Comparison of ENCODE assay signal across 14 mouse cellular contexts in the genomic region with DNA sequence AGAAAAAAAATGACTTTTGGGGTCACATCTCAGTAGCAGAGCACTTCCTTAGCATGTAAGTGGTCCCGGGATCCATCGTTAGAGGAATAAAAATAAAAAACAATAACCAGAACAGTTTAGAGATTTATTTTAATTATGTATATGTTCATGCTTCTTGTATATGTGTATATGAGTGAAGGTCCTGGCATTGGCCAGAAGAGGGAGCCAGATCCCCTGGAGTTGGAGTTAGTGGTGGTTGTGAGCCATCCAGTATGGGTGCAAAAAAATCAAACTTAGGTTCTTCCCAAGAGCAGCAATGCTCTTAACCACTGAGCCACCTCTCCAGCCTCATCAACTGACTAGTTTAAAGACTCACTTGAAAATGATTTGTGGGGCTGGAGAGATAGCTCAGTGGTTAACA. TPM values are rescaled to one million over a fixed set of nuclear protein-coding genes. Genes with fewer than 3 reads are reported as not detected.
A peak's percentile ranks its signal among the peaks of the same experiment; 100 is the strongest.
DNase-seq lines count a peak whose midpoint lies in the region; ATAC-seq and TF ChIP-seq lines count a peak whose summit lies in the region.
"Had no signal": no experiment of that assay in that cellular context is flagged by ENCODE, and none has a peak within 500 bp of the region (broad histone marks: within the 10 kb centered on the region; RNA-seq: fewer than 3 reads in every experiment).

No protein-coding gene starts in this region.

- H3K4me1 ChIP-seq in heart, postnatal 0 days (ENCODE audit: control insufficient read depth, insufficient read depth): no peaks in the 10 kb centered on the region
- H3K4me1 ChIP-seq in heart, embryonic 12.5 days (replicated peaks): no peaks in the 10 kb centered on the region; the same call in 1 of the 2 replicates
- no peaks in the 10 kb centered on the region for H3K4me1 ChIP-seq in lung, adult 2 months (ENCODE audit: control insufficient read depth, insufficient read depth, low read length)
- H3K4me1 ChIP-seq in small intestine, adult 2 months (ENCODE audit: control insufficient read depth, insufficient read depth, insufficient read length, low read length): no peaks in the 10 kb centered on the region
- H3K4me1 ChIP-seq in hindbrain, embryonic 16.5 days (ENCODE audit: control insufficient read depth, insufficient read depth, low read depth, low read length): no peaks in the 10 kb centered on the region

- no peak overlapping the region for H3K4me2 ChIP-seq in heart, postnatal 0 days (ENCODE audit: low read depth, low read length)
- H3K4me2 ChIP-seq in heart, embryonic 12.5 days: no peak overlapping the region
- H3K4me2 ChIP-seq in hindbrain, embryonic 16.5 days (ENCODE audit: low read length): no peak overlapping the region
- H3K4me2 ChIP-seq: limb, embryonic 12.5 days had no signal

- ATAC-seq in heart, postnatal 0 days (ENCODE audit: insufficient read depth, low read depth): no peak
- no peak for ATAC-seq in heart, embryonic 12.5 days (ENCODE audit: insufficient number of reproducible peaks, low FRiP score)
- no peak for ATAC-seq in Patski
- no peak for ATAC-seq in hindbrain, embryonic 16.5 days

- TF ChIP-seq POLR2A in lung, adult 2 months (IDR thresholded peaks at IDR 0.05; ENCODE audit: borderline replicate concordance, extremely low read depth, low read depth, low read length): no peak
- TF ChIP-seq POLR2A in small intestine, adult 2 months (IDR thresholded peaks at IDR 0.05; ENCODE audit: low read depth, low read length): no peak

- H3K27me3 ChIP-seq in heart, postnatal 0 days (ENCODE audit: control insufficient read depth, insufficient read depth, low read length): no peaks in the 10 kb centered on the region
- no peaks in the 10 kb centered on the region for H3K27me3 ChIP-seq in heart, embryonic 12.5 days (replicated peaks)
- peaks cover 18% of the 10 kb centered on the region for H3K27me3 ChIP-seq in Patski
- H3K27me3 ChIP-seq in small intestine, adult 2 months (ENCODE audit: control insufficient read depth, insufficient read depth, low read length): no peaks in the 10 kb centered on the region
- no peaks in the 10 kb centered on the region for H3K27me3 ChIP-seq in hindbrain, embryonic 16.5 days (replicated peaks; ENCODE audit: control insufficient read depth, insufficient read depth, low read length)
- H3K27me3 ChIP-seq: limb, embryonic 12.5 days had no signal

- CTCF ChIA-PET in Patski (lab: Charles Lee): interaction anchor here (0.6 to 2.2 kb wide), 7 partner anchors 11 to 363 kb away, joined by 3 to 13 read pairs (median 3); partner anchors contain the start of gene Kctd15

- H3K36me3 ChIP-seq in heart, postnatal 0 days (replicated peaks; ENCODE audit: control insufficient read depth, insufficient read depth, low read length): no peaks in the 10 kb centered on the region
- no peaks in the 10 kb centered on the region for H3K36me3 ChIP-seq in heart, embryonic 12.5 days
- H3K36me3 ChIP-seq in small intestine, adult 2 months (ENCODE audit: control insufficient read depth, insufficient read depth, low read length): no peaks in the 10 kb centered on the region
- H3K36me3 ChIP-seq in hindbrain, embryonic 16.5 days (ENCODE audit: control insufficient read depth, insufficient read depth, low read length): no peaks in the 10 kb centered on the region
- H3K36me3 ChIP-seq: embryonic facial prominence, embryonic 10.5 days; limb, embryonic 12.5 days had no signal

- no peak overlapping the region for H3K27ac ChIP-seq in heart, postnatal 0 days (ENCODE audit: low read depth)
- no peak overlapping the region for H3K27ac ChIP-seq in heart, embryonic 12.5 days (ENCODE audit: poor library complexity, severe bottlenecking)
- no peak overlapping the region for H3K27ac ChIP-seq in small intestine, adult 2 months (ENCODE audit: insufficient read depth, low read depth, low read length)
- H3K27ac ChIP-seq in hindbrain, embryonic 16.5 days (ENCODE audit: low read depth, low read length): no peak overlapping the region
- H3K27ac ChIP-seq: embryonic facial prominence, embryonic 10.5 days; limb, embryonic 12.5 days had no signal

- H3K9me3 ChIP-seq in heart, postnatal 0 days (replicated peaks; ENCODE audit: control insufficient read depth, low read length): no peaks in the 10 kb centered on the region
- H3K9me3 ChIP-seq in heart, embryonic 12.5 days (replicated peaks): no peaks in the 10 kb centered on the region; the same call in 1 of the 2 replicates
- no peaks in the 10 kb centered on the region for H3K9me3 ChIP-seq in hindbrain, embryonic 16.5 days (ENCODE audit: control insufficient read depth, low read length)

- no peak for TF ChIP-seq EP300 in heart, postnatal 0 days (IDR thresholded peaks at IDR 0.05; ENCODE audit: low read depth)

- in situ Hi-C loops in Patski (cut with MboI; ENCODE audit: low pct_unique_long_range_greater_than_20kb): loop anchor here (5.0 kb wide), 1 partner anchor 51 kb away; no protein-coding TSS in a partner anchor

- H3K4me3 ChIP-seq in heart, postnatal 0 days (ENCODE audit: low read depth, low read length): no peak overlapping the region
- H3K4me3 ChIP-seq in heart, embryonic 12.5 days: no peak overlapping the region
- H3K4me3 ChIP-seq in lung, adult 2 months (replicated peaks; ENCODE audit: extremely low read depth, low read depth, low read length): no peak overlapping the region
- H3K4me3 ChIP-seq in small intestine, adult 2 months (ENCODE audit: low read depth, low read length): no peak overlapping the region
- no peak overlapping the region for H3K4me3 ChIP-seq in hindbrain, embryonic 16.5 days (ENCODE audit: low read length)
- H3K4me3 ChIP-seq: embryonic facial prominence, embryonic 10.5 days; limb, embryonic 12.5 days had no signal

- no peak for DNase-seq in heart, postnatal 0 days (ENCODE audit: low spot score)
- no peak for DNase-seq in lung, adult 2 months
- DNase-seq in lung, postnatal 25 days (ENCODE audit: low spot score): no peak
- no peak for DNase-seq in Patski (ENCODE audit: low read depth, low spot score)
- DNase-seq in thymus, postnatal 0 days (ENCODE audit: low spot score): no peak
- DNase-seq: cerebellum, adult 8-10 months; gastrocnemius, postnatal 36 days; heart, postnatal 10 days; right cerebral cortex, postnatal 25 days had no signal

- WGBS in heart, postnatal 0 days: 71% methylated on average over 2 of the region's 2 CpGs
- WGBS in heart, embryonic 12.5 days: 78% methylated on average over 2 of the region's 2 CpGs
- WGBS in lung, adult 2 months: 88% methylated on average over 2 of the region's 2 CpGs
- WGBS in small intestine, adult 2 months: 85% methylated on average over 2 of the region's 2 CpGs
- WGBS in hindbrain, embryonic 16.5 days: 90% methylated on average over 2 of the region's 2 CpGs

- POLR2A ChIA-PET in Patski (lab: Charles Lee): interaction anchor here (1.3 kb wide), 1 partner anchor 40 kb away, joined by 3 read pairs; no protein-coding TSS in a partner anchor

- H3K9ac ChIP-seq in heart, postnatal 0 days (replicated peaks; ENCODE audit: low read depth, low read length): no peak overlapping the region
- H3K9ac ChIP-seq in heart, embryonic 12.5 days: no peak overlapping the region
- H3K9ac ChIP-seq in hindbrain, embryonic 16.5 days (ENCODE audit: low read depth, low read length): no peak overlapping the region
- H3K9ac ChIP-seq: limb, embryonic 12.5 days had no signal

- TF ChIP-seq CTCF in heart, postnatal 0 days (IDR thresholded peaks at IDR 0.05; ENCODE audit: low read depth): peak; percentile 12; the same call in 1 of the 2 replicates
- TF ChIP-seq CTCF in lung, adult 2 months (IDR thresholded peaks at IDR 0.05; ENCODE audit: insufficient read depth, low read length): 0 out of 2 replicates have a peak, but pooled peaks have one; percentile 18
- TF ChIP-seq CTCF in Patski (IDR thresholded peaks at IDR 0.05): peak; percentile 87
- peak; percentile 17; the same call in 1 of the 2 replicates for TF ChIP-seq CTCF in small intestine, adult 2 months (IDR thresholded peaks at IDR 0.05; ENCODE audit: extremely low read depth, insufficient read length, insufficient replicate concordance, low read depth, low read length)

RNA-seq across cellular contexts. Expression of gene Kctd15, which starts 40.3 kb away (rescaled TPM):
- 2.8 and 5.9 TPM in 2 replicates for total RNA-seq in heart, postnatal 0 days (2014; rRNA removed; ENCODE audit: low replicate concordance)
- 0.78 and 0.99 TPM in 2 replicates for polyA plus RNA-seq in heart, postnatal 0 days (2015; fragmentation: Nextera tagmentation; extraction: Ambion mirVana)
- polyA plus RNA-seq in heart, embryonic 12.5 days (2016; fragmentation: Nextera tagmentation; extraction: Ambion mirVana): 9.0 and 9.1 TPM in 2 replicates
- polyA plus RNA-seq in lung, adult 2 months (2012; rRNA removed): 25.1 and 27.5 TPM in 2 replicates
- 27.1 TPM for polyA plus RNA-seq in Patski (2021)
- polyA plus RNA-seq in small intestine, adult 2 months (2012; rRNA removed): 5.9 and 6.2 TPM in 2 replicates
- polyA plus RNA-seq in hindbrain, embryonic 16.5 days (2015; fragmentation: Nextera tagmentation; extraction: Ambion mirVana): 18.0 and 21.6 TPM in 2 replicates
- polyA plus RNA-seq in thymus, postnatal 0 days (2015; fragmentation: Nextera tagmentation; extraction: Ambion mirVana): 5.7 and 8.0 TPM in 2 replicates

Comparison
In these comparisons a context has a peak if more than half of its experiments do, and no peak if none do; other contexts are left out.
1. CTCF ChIP-seq: peak in every context shown above with its lines; median percentile 87 in Patski; 18 in lung, adult 2 months; 17 in small intestine, adult 2 months; 12 in heart, postnatal 0 days.